Mouse (Mus musculus) macrophage (primary cell): ENCODE measurements around the gene Sez6l. TPM values are rescaled to one million over a fixed set of nuclear protein-coding genes. Genes with fewer than 3 reads are reported as not detected.

ENCODE experiments used
- H3K27ac ChIP-seq: fragments of 350-480 bp; formaldehyde crosslinking; 2 replicates; pipeline ENCODE4 v1.9.0; 2021
- H3K36me3 ChIP-seq: fragments of 350-480 bp; formaldehyde crosslinking; 2 replicates; pipeline ENCODE4 v1.9.0; 2021; ENCODE audit errors: inconsistent target
- H3K4me3 ChIP-seq: fragments of 350-480 bp; formaldehyde crosslinking; 2 replicates; pipeline ENCODE4 v1.9.0; 2021; ENCODE audit errors: inconsistent target
- H3K79me2 ChIP-seq: fragments of 350-480 bp; formaldehyde crosslinking; 2 replicates; pipeline ENCODE4 v1.9.0; 2021; ENCODE audit errors: inconsistent target
- WGBS: methylation state at CpG from one replicate; pipeline ENCODE4 v1.1.7; 2026; ENCODE audit warnings: inconsistent platforms; ENCODE audit not compliant: missing documents; 5-methylcytosine and 5-hydroxymethylcytosine counted together
- polyA plus RNA-seq: library from polyadenylated mRNA; stranded (reverse); fragments of 250-400 nt; gene quantifications from 3 replicates; pipeline ENCODE4 v1.2.4, GENCODE M21; 2018; ENCODE audit warnings: inconsistent platforms

The Sez6l gene
- polyA plus RNA-seq, 1 experiment from 2014 or later: not detected

DNA sequence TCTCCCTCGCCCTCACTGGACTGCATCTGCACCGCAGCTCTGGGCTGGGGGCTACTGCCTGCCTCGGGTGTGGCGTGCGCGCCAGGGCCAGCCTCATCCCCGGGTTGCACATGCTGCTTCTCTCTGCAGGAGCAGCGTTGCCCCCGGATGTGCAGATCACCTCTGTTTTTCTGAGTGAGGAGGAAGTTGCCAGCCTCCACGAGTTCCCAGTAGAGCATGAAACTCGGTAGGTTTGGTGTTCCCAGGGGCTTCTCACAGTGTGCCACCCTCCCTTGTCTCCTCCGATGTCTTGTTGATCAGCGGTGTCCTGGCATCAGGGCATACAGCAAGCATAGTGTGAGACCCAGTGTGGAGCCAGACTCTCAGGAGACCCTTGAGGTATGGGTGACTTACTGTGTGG, 207.7 kb downstream of the Sez6l start:
- 85% methylated on average over 13 of the region's 13 CpGs for WGBS
- no peaks in the 10 kb centered on the region for H3K79me2 ChIP-seq
- no peak overlapping the region for H3K27ac ChIP-seq
- H3K4me3 ChIP-seq: no peak overlapping the region
- peaks cover 88% of the 10 kb centered on the region for H3K36me3 ChIP-seq

Other genes with a start within 250 kb of the Sez6l start
- gene Srrd, start 234.1 kb downstream of the Sez6l start, polyA plus RNA-seq: 10.4 to 27.3 TPM (median 21.2 TPM) in 3 replicates
- 10.1 to 18.2 TPM (median 17.9 TPM) in 3 replicates for gene Hps4, start 234.1 kb downstream of the Sez6l start, polyA plus RNA-seq
- 0.06 TPM in 1 of 3 replicates, not detected in the others for gene Gm6583, start 221.2 kb downstream of the Sez6l start, polyA plus RNA-seq
- gene Asphd2, start 182.3 kb downstream of the Sez6l start, polyA plus RNA-seq: not detected in 3 replicates
- not detected in 3 replicates for gene Gm6588, start 127.8 kb downstream of the Sez6l start, polyA plus RNA-seq